Mouse (Mus musculus): ENCODE data around the gene Rnf19b.
A peak's percentile ranks its signal among the peaks of the same experiment; 100 is the strongest.

Rnf19b gene

GRCm38 (mm10) chr4:129034224-129034623, 23.8 kb upstream of the Rnf19b start:
- no peak for DNase-seq (ENCODE audit: inconsistent age in 2 of 2, low spot score in 1 of 2)

- peak; percentile 90 to 95 for DNase-seq (ENCODE audit: inconsistent age in 2 of 2, low spot score in 1 of 2)
These were observed 23.1 kb upstream of the Rnf19b start for GRCm38 (mm10) chr4:129034706-129035660.

- DNase-seq (ENCODE audit: inconsistent age in 2 of 2, low spot score in 1 of 2): peak; percentile 68 to 85
These were observed 22.1 kb upstream of the Rnf19b start for GRCm38 (mm10) chr4:129035851-129036445.

GRCm38 (mm10) chr4:129047721-129048421, 10.2 kb upstream of the Rnf19b start:
- DNase-seq (ENCODE audit: inconsistent age in 2 of 2, low spot score in 1 of 2): no peak

- DNase-seq (ENCODE audit: inconsistent age in 2 of 2, low spot score in 1 of 2): peak; percentile 81 to 89
These were observed 9.4 kb upstream of the Rnf19b start for GRCm38 (mm10) chr4:129048501-129049305.

- peak; percentile 40 to 76 for DNase-seq (ENCODE audit: inconsistent age in 2 of 2, low spot score in 1 of 2)
These were observed 8.6 kb upstream of the Rnf19b start for GRCm38 (mm10) chr4:129049306-129050011.

GRCm38 (mm10) chr4:129050365-129050764, 7.7 kb upstream of the Rnf19b start:
- no peak for DNase-seq (ENCODE audit: inconsistent age in 2 of 2, low spot score in 1 of 2)

GRCm38 (mm10) chr4:129050901-129051417, 7.1 kb upstream of the Rnf19b start:
- no peak for DNase-seq (ENCODE audit: inconsistent age in 2 of 2, low spot score in 1 of 2)

GRCm38 (mm10) chr4:129051461-129052183, 6.4 kb upstream of the Rnf19b start:
- DNase-seq (ENCODE audit: inconsistent age in 2 of 2, low spot score in 1 of 2): no peak

- no peak for DNase-seq (ENCODE audit: inconsistent age in 2 of 2, low spot score in 1 of 2)
These were observed 3.3 kb upstream of the Rnf19b start for GRCm38 (mm10) chr4:129054757-129055156.

- DNase-seq (ENCODE audit: inconsistent age in 2 of 2, low spot score in 1 of 2): no peak
These were observed 2.5 kb upstream of the Rnf19b start for GRCm38 (mm10) chr4:129055562-129055961.

GRCm38 (mm10) chr4:129057533-129058206, 401 bp upstream of the Rnf19b start:
- DNase-seq (ENCODE audit: inconsistent age in 2 of 2, low spot score in 1 of 2): peak; percentile 97 to 98

GRCm38 (mm10) chr4:129059125-129059551, 1.1 kb downstream of the Rnf19b start:
- DNase-seq (ENCODE audit: inconsistent age in 2 of 2, low spot score in 1 of 2): peak; percentile 41 to 72

GRCm38 (mm10) chr4:129059922-129060321, 1.9 kb downstream of the Rnf19b start:
- DNase-seq (ENCODE audit: inconsistent age in 2 of 2, low spot score in 1 of 2): peak in 1 of 2 experiments; percentile 63

- no peak for DNase-seq (ENCODE audit: inconsistent age in 2 of 2, low spot score in 1 of 2)
These were observed 3.4 kb downstream of the Rnf19b start for GRCm38 (mm10) chr4:129061486-129061885.

- DNase-seq (ENCODE audit: inconsistent age in 2 of 2, low spot score in 1 of 2): no peak
These were observed 4.4 kb downstream of the Rnf19b start for GRCm38 (mm10) chr4:129062281-129063075.

- DNase-seq (ENCODE audit: inconsistent age in 2 of 2, low spot score in 1 of 2): no peak
These were observed 7.7 kb downstream of the Rnf19b start for GRCm38 (mm10) chr4:129065688-129066236.
